Mouse (Mus musculus): ENCODE measurements around the gene Kalrn.

Gene Kalrn

GRCm38 (mm10) chr16:34502110-34502509 is 71.2 kb downstream of the Kalrn start:
- CTCF ChIA-PET: no interaction called here

DNA sequence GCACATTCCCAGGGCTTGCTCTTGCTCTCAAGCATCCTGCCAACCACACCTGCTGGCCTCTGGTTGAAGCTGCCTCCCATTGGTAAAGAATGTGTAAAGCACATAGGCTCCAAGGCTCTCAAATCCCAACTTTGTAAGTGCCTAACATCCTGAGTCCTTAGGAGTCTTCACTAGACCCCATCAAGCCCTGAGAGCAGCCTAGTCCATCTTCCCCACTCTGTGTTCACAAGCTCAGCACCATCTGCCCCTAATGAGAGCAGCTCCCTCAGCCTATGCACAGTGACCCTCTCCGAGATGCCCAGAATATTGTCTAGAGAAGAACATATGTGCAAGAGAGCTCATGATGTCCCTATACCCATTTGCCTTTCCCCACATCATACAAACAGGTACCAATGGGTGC is 78.6 kb downstream of the Kalrn start:
- CTCF ChIA-PET: no interaction called here

GRCm38 (mm10) chr16:34493914-34494313 is 79.4 kb downstream of the Kalrn start:
- CTCF ChIA-PET: no interaction called here

- CTCF ChIA-PET: no interaction called here
Observed at GRCm38 (mm10) chr16:34491225-34491624, 82.1 kb downstream of the Kalrn start.

DNA sequence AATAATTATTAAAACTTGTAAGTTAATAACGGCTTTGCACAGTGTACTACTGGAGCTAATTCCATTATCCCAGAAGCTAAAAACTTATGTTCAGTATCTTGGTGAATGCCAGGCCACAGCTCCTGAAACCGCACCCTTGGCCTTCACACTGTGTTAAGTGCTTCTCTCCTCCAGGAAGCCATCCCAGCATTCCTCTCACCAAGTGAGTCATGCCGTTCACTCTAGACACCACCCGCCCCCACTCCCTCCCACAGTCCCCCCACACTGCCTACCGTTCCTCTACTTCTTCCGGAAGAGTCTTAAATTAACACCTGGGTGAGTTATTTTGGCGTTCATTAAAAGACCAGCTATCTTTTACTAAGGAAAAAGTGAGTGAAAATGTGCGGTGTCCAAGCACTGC is 82.8 kb downstream of the Kalrn start:
- CTCF ChIA-PET: no interaction called here

DNA sequence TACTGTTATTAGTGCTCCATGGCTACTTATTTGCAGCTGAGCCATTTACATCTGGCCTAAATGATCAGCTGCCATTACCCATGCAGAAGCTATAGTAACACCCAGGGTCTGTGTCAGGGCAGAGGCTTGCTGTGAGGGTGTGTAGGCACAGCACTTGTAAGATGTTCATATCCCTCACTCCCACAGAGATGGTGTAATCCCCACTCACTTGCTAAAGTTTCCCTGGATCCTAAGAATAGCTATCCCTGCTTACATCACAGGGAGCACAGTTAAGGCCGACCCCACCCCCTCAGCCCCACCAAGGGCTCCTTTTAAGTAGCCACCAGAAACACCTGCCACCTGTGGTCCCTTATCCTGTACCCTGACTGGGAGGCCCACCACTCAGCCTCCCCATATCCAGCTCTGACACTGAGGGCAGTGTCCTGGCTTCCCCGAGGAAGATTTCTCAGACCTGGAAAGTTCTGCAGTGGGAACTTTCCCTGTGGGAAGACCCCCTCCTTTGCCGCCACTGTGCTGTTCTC is 83.5 kb downstream of the Kalrn start:
- CTCF ChIA-PET: no interaction called here

DNA sequence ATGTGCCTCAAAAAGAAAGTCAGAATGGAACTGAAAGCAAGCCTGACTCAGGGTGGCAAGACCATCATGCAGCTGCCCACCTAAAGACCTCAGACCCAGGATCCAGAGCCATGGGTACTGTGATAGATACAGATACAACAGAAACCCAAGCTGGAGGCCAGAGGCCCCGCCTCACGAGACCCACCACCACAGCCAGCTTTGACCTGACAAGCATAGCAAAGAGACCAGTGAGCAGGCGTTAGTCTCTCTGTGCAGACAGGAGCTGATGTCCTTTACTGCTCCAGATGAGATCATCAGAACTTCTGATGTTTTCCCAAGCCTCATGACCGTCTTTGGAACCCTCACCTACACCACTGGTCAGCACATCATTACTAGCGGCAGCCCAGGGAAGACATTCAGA is 85.5 kb downstream of the Kalrn start:
- CTCF ChIA-PET: no interaction called here

GRCm38 (mm10) chr16:34487268-34487667 is 86.1 kb downstream of the Kalrn start:
- CTCF ChIA-PET: no interaction called here

DNA sequence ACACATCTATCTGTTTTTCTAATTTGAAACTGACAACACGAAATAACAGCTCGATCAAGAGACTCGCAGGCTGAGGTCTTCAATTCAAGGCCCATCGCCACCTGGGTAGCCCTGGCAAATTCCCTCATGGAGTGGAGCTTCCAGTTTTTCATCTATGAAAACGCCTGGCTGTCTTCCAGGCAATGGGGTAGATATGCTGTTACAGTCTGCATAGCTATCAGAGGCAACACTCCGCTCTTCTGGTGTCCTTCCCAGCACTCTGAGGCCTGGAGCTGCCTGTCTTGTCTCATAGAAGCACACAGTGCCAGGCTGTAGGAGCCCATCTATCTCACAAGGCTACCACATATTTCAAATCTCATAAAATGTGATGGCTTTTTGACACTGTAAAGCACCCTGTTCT is 87.8 kb downstream of the Kalrn start:
- CTCF ChIA-PET: no interaction called here

- CTCF ChIA-PET: no interaction called here
Observed at GRCm38 (mm10) chr16:34484921-34485320, 88.4 kb downstream of the Kalrn start.

DNA sequence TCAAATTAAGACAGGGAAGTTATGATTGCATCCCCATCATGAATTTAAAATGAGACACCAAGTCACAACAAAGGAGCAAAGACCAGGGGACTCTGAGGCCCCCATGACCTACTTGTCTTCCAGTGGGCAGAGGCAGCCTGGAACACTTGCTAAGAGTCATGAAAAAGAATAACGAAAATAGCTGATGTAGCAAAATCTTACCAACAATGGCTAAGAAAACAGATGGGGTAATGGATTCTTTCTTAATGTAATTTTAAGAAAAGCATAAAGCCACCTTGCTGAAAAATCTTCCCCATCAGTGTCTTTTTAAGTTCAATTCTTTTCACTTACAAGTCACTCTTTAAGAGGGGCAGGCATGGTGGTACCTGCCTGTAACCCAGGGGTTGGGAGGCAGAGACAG is 89.1 kb downstream of the Kalrn start:
- CTCF ChIA-PET: no interaction called here

- CTCF ChIA-PET: no interaction called here
Observed at GRCm38 (mm10) chr16:34483716-34484115, 89.6 kb downstream of the Kalrn start.

GRCm38 (mm10) chr16:34474741-34475140 is 98.6 kb downstream of the Kalrn start:
- CTCF ChIA-PET: no interaction called here

DNA sequence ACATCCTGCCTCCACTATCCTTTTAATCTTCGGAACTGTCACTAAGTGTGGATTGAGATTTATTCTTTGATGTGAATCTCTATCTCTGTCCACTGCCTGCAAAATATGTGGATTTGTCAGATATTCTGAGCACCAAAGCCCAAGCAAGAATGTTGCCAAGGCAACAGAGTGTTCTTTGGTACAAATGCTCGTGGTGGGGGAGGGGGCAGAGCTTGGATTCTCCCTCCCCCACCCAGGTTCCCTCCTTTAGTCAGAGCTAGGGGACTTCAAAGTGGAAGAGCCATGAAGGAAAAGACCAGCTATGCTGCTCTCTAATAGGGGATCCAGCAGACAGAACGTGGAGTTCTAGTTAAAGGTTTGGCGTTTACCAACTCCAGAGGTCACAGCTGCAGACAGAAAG is 99.4 kb downstream of the Kalrn start:
- CTCF ChIA-PET: no interaction called here

DNA sequence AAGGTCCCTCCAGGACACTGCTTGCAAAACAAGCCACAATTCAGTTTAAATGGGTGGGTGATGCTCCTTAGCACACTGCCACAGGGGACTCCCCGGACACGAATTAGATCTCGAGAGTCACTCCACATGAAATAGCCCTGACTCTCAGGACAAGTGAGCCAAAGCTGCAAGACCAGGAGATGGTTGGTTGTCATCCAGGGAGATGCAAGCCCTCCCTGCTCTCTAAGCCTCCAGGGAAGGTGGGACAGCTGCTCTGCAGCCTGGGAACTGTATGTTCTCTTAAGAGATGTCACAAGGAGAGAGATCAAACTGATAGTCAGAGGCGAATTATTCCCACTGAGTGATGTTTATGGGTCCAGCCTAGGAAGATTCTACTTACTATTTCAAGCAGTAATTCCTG is 101.9 kb downstream of the Kalrn start:
- CTCF ChIA-PET: no interaction called here

- CTCF ChIA-PET: no interaction called here
Observed at GRCm38 (mm10) chr16:34470343-34470742, 103.0 kb downstream of the Kalrn start.

- CTCF ChIA-PET: no interaction called here
Observed at GRCm38 (mm10) chr16:34469277-34469868, 104.0 kb downstream of the Kalrn start.

- CTCF ChIA-PET: no interaction called here
Observed at GRCm38 (mm10) chr16:34466649-34467048, 106.7 kb downstream of the Kalrn start.

DNA sequence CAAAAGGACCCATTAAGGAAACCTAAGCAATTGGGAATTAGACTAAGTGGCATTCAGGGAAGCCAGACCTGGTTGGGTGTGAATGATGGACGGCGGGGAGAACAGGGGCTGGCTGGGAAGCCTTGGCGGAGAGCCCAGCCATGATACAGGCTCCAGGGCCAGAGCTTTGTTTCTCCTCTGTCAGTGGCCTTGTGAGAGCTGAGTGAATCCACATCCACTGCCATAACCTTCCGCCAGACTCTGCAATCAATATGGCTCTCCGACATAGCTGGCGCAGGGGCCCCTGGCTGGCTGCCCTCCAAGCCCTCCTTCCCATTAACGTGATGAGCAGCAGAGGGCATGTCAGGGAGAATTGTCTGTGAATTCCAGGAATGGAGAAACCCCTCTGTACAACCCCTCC is 117.0 kb downstream of the Kalrn start:
- CTCF ChIA-PET: no interaction called here

DNA sequence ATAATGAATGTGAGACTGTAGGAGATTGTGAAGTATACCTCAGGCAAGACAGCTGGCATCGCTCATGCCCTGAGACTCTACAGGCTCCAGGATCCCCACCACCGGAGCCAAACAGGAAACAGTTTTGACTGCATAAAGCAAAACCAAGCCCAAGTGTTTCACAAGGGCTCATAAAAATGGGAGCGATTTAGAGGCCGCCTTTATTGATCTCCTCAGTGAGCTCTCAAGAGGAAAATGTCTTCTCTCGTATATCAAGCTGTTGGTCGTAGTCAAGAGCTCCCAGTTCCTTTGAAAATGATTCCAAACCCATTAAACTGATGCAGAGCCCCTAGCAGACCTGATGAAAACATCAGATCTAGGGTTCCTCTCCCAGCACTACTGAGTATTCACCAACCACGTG is 127.7 kb downstream of the Kalrn start:
- CTCF ChIA-PET: no interaction called here

- CTCF ChIA-PET: no interaction called here
Observed at GRCm38 (mm10) chr16:34441704-34442103, 131.6 kb downstream of the Kalrn start.

DNA sequence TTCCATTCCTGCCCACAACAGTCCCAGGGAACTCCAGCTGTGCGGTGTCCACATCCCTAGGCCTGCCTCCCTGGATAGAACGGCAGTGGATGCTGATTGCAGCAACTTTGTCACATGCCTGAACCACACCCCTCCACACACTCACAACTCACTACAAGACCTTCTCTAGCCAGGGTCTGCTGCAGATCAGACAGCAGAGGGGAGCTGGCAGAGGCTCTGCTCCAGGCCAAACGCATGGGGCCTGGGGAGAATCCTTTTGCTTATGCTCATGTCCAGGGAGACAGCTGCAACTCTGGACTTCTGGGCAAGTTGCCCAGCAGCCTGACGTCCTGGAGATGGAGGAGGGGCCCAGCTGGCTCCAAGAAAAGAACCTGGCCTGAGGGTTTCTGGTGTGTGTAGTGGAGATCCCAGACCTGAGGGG is 132.3 kb downstream of the Kalrn start:
- CTCF ChIA-PET: no interaction called here

DNA sequence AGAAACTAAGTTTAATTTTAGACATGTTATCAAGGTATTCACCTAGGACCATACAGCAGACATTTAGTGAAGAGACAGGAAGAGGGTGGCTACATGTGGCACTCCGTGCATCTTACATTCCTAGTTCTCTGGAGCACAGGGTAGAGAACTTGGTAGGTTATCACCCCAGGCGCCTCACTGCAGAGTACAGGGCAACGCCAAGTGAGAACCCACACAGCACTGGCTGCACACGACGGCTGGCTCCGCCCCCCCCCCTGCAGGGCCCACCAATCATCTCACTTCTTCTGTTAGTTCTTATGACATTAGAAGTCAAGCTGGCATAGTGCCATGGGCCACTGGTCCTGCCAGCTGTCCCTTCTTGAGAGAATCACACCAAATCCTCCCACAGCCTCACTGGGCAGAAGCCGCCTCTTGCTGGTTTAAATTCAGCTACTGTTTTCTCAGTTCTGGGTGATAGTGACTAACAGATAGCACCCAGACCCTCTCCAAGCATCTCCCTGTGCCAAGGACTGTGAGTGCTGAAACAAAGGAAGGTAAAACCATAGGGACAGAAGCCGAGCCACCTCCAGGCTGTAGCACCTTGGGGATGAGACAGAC is 133.2 kb downstream of the Kalrn start:
- CTCF ChIA-PET: no interaction called here

GRCm38 (mm10) chr16:34430131-34430530 is 143.2 kb downstream of the Kalrn start:
- CTCF ChIA-PET: no interaction called here

Measured in spleen, embryonic (tissue).